Mouse (Mus musculus) 3T3-L1 (cell line): ENCODE measurements around the gene Nelfcd.

ENCODE experiments used
- DNase-seq: peaks from one replicate; pipeline ENCODE4 v3.0.0-alpha.2; 2015; ENCODE audit warnings: low read depth, low spot score

The Nelfcd gene

DNA sequence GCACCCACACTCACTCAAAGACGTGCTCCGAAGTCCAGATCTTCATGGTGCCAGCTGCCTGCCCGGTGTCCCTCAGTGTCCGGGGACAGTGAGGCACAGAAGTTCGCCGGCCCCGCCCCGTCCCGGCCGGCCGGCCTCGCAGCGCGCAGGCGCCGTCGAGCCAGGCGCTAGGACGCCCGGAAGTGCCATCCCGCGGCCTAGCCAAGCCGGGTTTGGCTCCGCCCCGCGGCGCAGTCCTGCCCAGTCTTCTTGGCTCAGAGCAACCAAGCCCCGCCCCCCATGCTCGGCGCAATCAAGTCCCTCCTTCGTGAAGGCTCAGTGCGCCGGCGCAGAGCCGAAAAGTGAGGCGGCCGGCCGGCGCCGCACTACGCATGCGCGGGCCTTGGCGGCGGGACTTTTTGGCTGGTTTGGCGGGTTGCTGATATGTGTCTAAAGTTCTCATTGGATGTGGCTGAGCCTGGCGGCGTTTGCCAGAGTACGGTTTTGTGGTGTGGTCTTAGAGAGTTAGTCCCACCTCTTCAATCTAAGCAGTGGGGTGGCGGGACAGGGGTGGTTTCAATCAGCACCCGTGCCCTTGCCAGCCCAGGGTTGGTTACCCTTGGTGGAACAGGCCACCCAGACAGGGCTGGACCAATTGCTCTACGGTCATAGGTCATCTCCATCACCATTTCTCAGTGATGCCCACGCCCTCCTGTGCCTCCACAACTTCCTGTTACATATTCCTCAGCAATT, 57.4 kb downstream of the Nelfcd start, which contains the start of gene Prelid3b:
Prelid3b (minus strand) TSS at position 264 of the 732 bp plus-strand sequence.
- peak; percentile 99 for DNase-seq

DNA sequence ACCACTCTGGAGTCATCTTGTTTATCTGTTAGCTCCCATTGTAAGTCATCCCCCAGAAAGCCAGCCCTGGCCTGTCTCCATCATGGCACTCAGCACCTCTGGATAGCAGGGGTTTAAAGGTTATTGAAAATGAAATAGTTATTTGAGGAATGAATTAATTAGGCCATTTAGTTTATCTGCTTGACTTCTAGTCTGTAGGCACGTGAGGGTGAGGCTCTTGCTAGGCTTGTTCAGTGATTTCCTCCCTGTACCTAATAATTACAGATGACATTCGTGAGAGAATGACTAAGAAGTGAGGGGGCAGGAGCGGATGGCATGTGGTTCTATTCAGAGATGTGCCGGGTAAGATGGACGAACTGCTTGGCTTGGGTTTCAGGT, 57.9 kb downstream of the Nelfcd start:
- no peak for DNase-seq
